Mouse (Mus musculus) forebrain, embryonic 15.5 days (tissue): ENCODE results near the gene Smtnl2. TPM values are rescaled to one million over a fixed set of nuclear protein-coding genes. Genes with fewer than 3 reads are reported as not detected.
"Not testable (repeated sequence)": the region's sequence is repeated elsewhere in the genome, so short reads cannot be mapped to it uniquely, and the experiment has no call there.

Experiments
- ATAC-seq: fragments of 200-750 bp; cut with Nextera tagmentation; replicated peaks from 2 replicates; pipeline ENCODE4 v1.8.0; 2017; ENCODE audit warnings: mild to moderate bottlenecking, moderate TSS enrichment, moderate library complexity
- H3K27ac ChIP-seq: fragments of 300-500 bp; sonication (generic); replicated peaks from 2 replicates; pipeline ENCODE4 v1.5.1; 2015; ENCODE audit warnings: mild to moderate bottlenecking, inconsistent platforms
- H3K27me3 ChIP-seq: fragments of 300-500 bp; sonication (generic); 2 replicates; pipeline ENCODE4 v1.6.1; 2015; ENCODE audit warnings: inconsistent platforms
- H3K36me3 ChIP-seq: fragments of 300-500 bp; sonication (generic); 2 replicates; pipeline ENCODE4 v1.6.1; 2015; ENCODE audit warnings: mild to moderate bottlenecking, inconsistent platforms
- H3K4me1 ChIP-seq: fragments of 300-500 bp; sonication (generic); 2 replicates; pipeline ENCODE4 v1.6.1; 2015; ENCODE audit warnings: inconsistent platforms
- H3K4me2 ChIP-seq: fragments of 300-500 bp; sonication (generic); replicated peaks from 2 replicates; pipeline ENCODE4 v1.6.1; 2015; ENCODE audit warnings: mild to moderate bottlenecking, inconsistent platforms
- H3K4me3 ChIP-seq: fragments of 300-500 bp; sonication (generic); 2 replicates; pipeline ENCODE4 v1.5.1; 2015; ENCODE audit warnings: mild to moderate bottlenecking, inconsistent platforms
- H3K9ac ChIP-seq: fragments of 300-500 bp; sonication (generic); replicated peaks from 2 replicates; pipeline ENCODE4 v1.6.1; 2015; ENCODE audit warnings: mild to moderate bottlenecking, inconsistent platforms
- H3K9me3 ChIP-seq: fragments of 300-500 bp; sonication (generic); 2 replicates; pipeline ENCODE4 v1.6.1; 2016; ENCODE audit warnings: inconsistent platforms
- WGBS: fragments of 180-500 bp; shearing (Covaris S2); methylation state at CpG from one replicate; pipeline ENCODE4 v1.1.7; 2015; ENCODE audit warnings: mixed read lengths; 5-methylcytosine and 5-hydroxymethylcytosine counted together
- polyA plus RNA-seq: library from polyadenylated mRNA; unstranded; fragments of >200 nt; fragmentation: Nextera tagmentation; extraction: Ambion mirVana; gene quantifications from 2 replicates; pipeline ENCODE4 v1.2.1, GENCODE M21; 2015

Gene Smtnl2
- 5.3 and 5.4 TPM in 2 replicates for polyA plus RNA-seq

GRCm38 (mm10) chr11:72411093-72411921, at the start of gene Smtnl2:
Smtnl2 (minus strand) TSS chr11:72411713.
- Histone ChIP-seq H3K27me3 (peaks cover 15% of the 10 kb centered on the region; the same call in 1 of the 2 replicates), H3K27ac (no peak within 1 kb of the TSS), H3K4me1 (peaks cover 15% of the 10 kb centered on the region), H3K4me3 (peak within 1 kb of the TSS; percentile 50), H3K36me3 (no peaks in the 10 kb centered on the region), H3K4me2 (peak within 1 kb of the TSS; percentile 94), H3K9ac (peak within 1 kb of the TSS; percentile 55), H3K9me3 (no peaks in the 10 kb centered on the region)
- ATAC-seq = peak; percentile 89
- WGBS = under 1% methylated on average over 83 of the region's 86 CpGs

- 0 out of 2 replicates have a peak overlapping the region, but pooled peaks have one; percentile 18 for H3K27ac ChIP-seq
- H3K4me3 ChIP-seq = no peak overlapping the region
- peaks cover 7% of the 10 kb centered on the region for H3K4me1 ChIP-seq
- H3K4me2 ChIP-seq = no peak overlapping the region
- ATAC-seq = no peak
- H3K9me3 ChIP-seq = no peaks in the 10 kb centered on the region
- H3K9ac ChIP-seq = no peak overlapping the region
- 83% methylated on average over 3 of the region's 3 CpGs for WGBS
- peaks cover 11% of the 10 kb centered on the region; the same call in 1 of the 2 replicates for H3K36me3 ChIP-seq
- H3K27me3 ChIP-seq = no peaks in the 10 kb centered on the region
Observed at GRCm38 (mm10) chr11:72458502-72458901, 47.0 kb upstream of the Smtnl2 start.

- no peak for ATAC-seq
- Histone ChIP-seq H3K4me3 (no peak overlapping the region), H3K4me1 (peaks cover 7% of the 10 kb centered on the region), H3K9me3 (no peaks in the 10 kb centered on the region), H3K27ac (no peak overlapping the region), H3K9ac (no peak overlapping the region), H3K4me2 (no peak overlapping the region), H3K36me3 (peaks cover 13% of the 10 kb centered on the region), H3K27me3 (no peaks in the 10 kb centered on the region)
- WGBS = 78% methylated on average over 12 of the region's 12 CpGs
Observed at GRCm38 (mm10) chr11:72457995-72458496, 46.5 kb upstream of the Smtnl2 start.

GRCm38 (mm10) chr11:72455694-72456093, 44.2 kb upstream of the Smtnl2 start:
- Histone ChIP-seq H3K36me3 (peaks cover 34% of the 10 kb centered on the region), H3K9ac (no peak overlapping the region), H3K9me3 (no peaks in the 10 kb centered on the region)

GRCm38 (mm10) chr11:72453105-72453953, 41.8 kb upstream of the Smtnl2 start:
- no peaks in the 10 kb centered on the region for H3K27me3 ChIP-seq
- H3K4me2 ChIP-seq = no peak overlapping the region
- H3K9me3 ChIP-seq = no peaks in the 10 kb centered on the region
- no peak for ATAC-seq
- H3K4me1 ChIP-seq = peaks cover 7% of the 10 kb centered on the region
- H3K9ac ChIP-seq = no peak overlapping the region
- peaks cover 58% of the 10 kb centered on the region for H3K36me3 ChIP-seq
- no peak overlapping the region for H3K27ac ChIP-seq
- no peak overlapping the region for H3K4me3 ChIP-seq
- 64% methylated on average over 15 of the region's 15 CpGs for WGBS

More at GRCm38 (mm10) chr11:72455694-72456093, 44.2 kb upstream of the Smtnl2 start:
- no peak overlapping the region for H3K4me2 ChIP-seq
- 0 out of 2 replicates have a peak overlapping the region, but pooled peaks have one; percentile 7 for H3K27ac ChIP-seq
- H3K4me3 ChIP-seq = no peak overlapping the region
- 21% methylated on average over 5 of the region's 5 CpGs for WGBS
- ATAC-seq = 0 out of 2 replicates have a peak, but pooled peaks have one; percentile 41
- H3K27me3 ChIP-seq = no peaks in the 10 kb centered on the region
- H3K4me1 ChIP-seq = peaks cover 7% of the 10 kb centered on the region

GRCm38 (mm10) chr11:72452140-72452665, 40.7 kb upstream of the Smtnl2 start:
- Histone ChIP-seq H3K4me1 (peaks cover 7% of the 10 kb centered on the region), H3K36me3 (peaks cover 68% of the 10 kb centered on the region), H3K4me2 (no peak overlapping the region), H3K27me3 (no peaks in the 10 kb centered on the region), H3K9me3 (no peaks in the 10 kb centered on the region), H3K9ac (no peak overlapping the region), H3K4me3 (no peak overlapping the region), H3K27ac (no peak overlapping the region)
- ATAC-seq = no peak
- 85% methylated on average over 3 of the region's 3 CpGs for WGBS

- 88% methylated on average over 8 of the region's 8 CpGs for WGBS
- H3K4me1 ChIP-seq = peaks cover 4% of the 10 kb centered on the region
- no peak for ATAC-seq
Observed at GRCm38 (mm10) chr11:72447475-72447874, 36.0 kb upstream of the Smtnl2 start.

GRCm38 (mm10) chr11:72446311-72447105, 35.0 kb upstream of the Smtnl2 start:
- WGBS = 90% methylated on average over 6 of the region's 6 CpGs
- Histone ChIP-seq H3K4me2 (no peak overlapping the region), H3K36me3 (peaks cover 92% of the 10 kb centered on the region), H3K4me1 (peaks cover 12% of the 10 kb centered on the region), H3K4me3 (no peak overlapping the region), H3K27me3 (no peaks in the 10 kb centered on the region), H3K9me3 (no peaks in the 10 kb centered on the region), H3K9ac (no peak overlapping the region), H3K27ac (no peak overlapping the region)
- no peak for ATAC-seq

More at GRCm38 (mm10) chr11:72447475-72447874, 36.0 kb upstream of the Smtnl2 start:
- Histone ChIP-seq H3K9me3 (no peaks in the 10 kb centered on the region), H3K27me3 (no peaks in the 10 kb centered on the region), H3K9ac (no peak overlapping the region), H3K4me3 (no peak overlapping the region), H3K27ac (no peak overlapping the region), H3K36me3 (peaks cover 98% of the 10 kb centered on the region), H3K4me2 (no peak overlapping the region)

- peak; percentile 95 for ATAC-seq
- Histone ChIP-seq H3K4me1 (peaks cover 18% of the 10 kb centered on the region), H3K9me3 (no peaks in the 10 kb centered on the region), H3K9ac (peak within 1 kb of the TSS; percentile 79), H3K27me3 (no peaks in the 10 kb centered on the region), H3K4me2 (peak within 1 kb of the TSS; percentile 84), H3K27ac (peak within 1 kb of the TSS; percentile 97), H3K4me3 (peak within 1 kb of the TSS; percentile 72), H3K36me3 (peaks cover 38% of the 10 kb centered on the region)
- under 1% methylated on average over 46 of the region's 46 CpGs for whole genome bisulfite sequencing
Observed at GRCm38 (mm10) chr11:72440965-72441664, 29.6 kb upstream of the Smtnl2 start, which contains the start of gene Mybbp1a. Mybbp1a (plus strand) TSS chr11:72441355.

GRCm38 (mm10) chr11:72440597-72440964, 29.1 kb upstream of the Smtnl2 start:
- Histone ChIP-seq H3K27ac (peak overlapping the region; percentile 97), H3K36me3 (peaks cover 32% of the 10 kb centered on the region), H3K9ac (peak overlapping the region; percentile 79), H3K4me2 (peak overlapping the region; percentile 84), H3K4me3 (peak overlapping the region; percentile 72), H3K4me1 (peaks cover 22% of the 10 kb centered on the region)
- ATAC-seq = peak; percentile 34; the same call in 1 of the 2 replicates
- not testable (repeated sequence) for H3K27me3 ChIP-seq, H3K9me3 ChIP-seq
- WGBS = 42% methylated on average over 6 of the region's 6 CpGs
